Mouse (Mus musculus): ENCODE measurements around the gene Edf1. TPM values are rescaled to one million over a fixed set of nuclear protein-coding genes. Genes with fewer than 3 reads are reported as not detected.

Gene Edf1
- total RNA-seq, 2 experiments from 2014 or later: 179 to 182 TPM

GRCm38 (mm10) chr2:25560551-25560950 lies 2.9 kb downstream of the Edf1 start:
- no peak for DNase-seq (ENCODE audit: low spot score)

- DNase-seq (ENCODE audit: low spot score): no peak
Measured at GRCm38 (mm10) chr2:25561946-25562345, 4.3 kb downstream of the Edf1 start.

- DNase-seq (ENCODE audit: low spot score): no peak
Measured at GRCm38 (mm10) chr2:25565741-25566140, 8.1 kb downstream of the Edf1 start.

- DNase-seq (ENCODE audit: low spot score): no peak
Measured at GRCm38 (mm10) chr2:25566558-25566957, 8.9 kb downstream of the Edf1 start.

- DNase-seq (ENCODE audit: low spot score): no peak
Measured at GRCm38 (mm10) chr2:25568473-25569019, 10.9 kb downstream of the Edf1 start.

GRCm38 (mm10) chr2:25569323-25569722 lies 11.7 kb downstream of the Edf1 start:
- DNase-seq (ENCODE audit: low spot score): no peak

- DNase-seq (ENCODE audit: low spot score): no peak
Measured at GRCm38 (mm10) chr2:25571221-25571620, 13.6 kb downstream of the Edf1 start.

GRCm38 (mm10) chr2:25573068-25573467 lies 15.4 kb downstream of the Edf1 start:
- no peak for DNase-seq (ENCODE audit: low spot score)

GRCm38 (mm10) chr2:25574136-25574535 lies 16.5 kb downstream of the Edf1 start:
- DNase-seq (ENCODE audit: low spot score): no peak

GRCm38 (mm10) chr2:25574579-25575431 lies 17.2 kb downstream of the Edf1 start, which contains the start of the genes Mamdc4 and Phpt1:
Gene Mamdc4, minus strand, starts transcription at chr2:25574845.
Gene Phpt1, minus strand, starts transcription at chr2:25575224.
- peak; percentile 97 for DNase-seq (ENCODE audit: low spot score)

GRCm38 (mm10) chr2:25575432-25576027 lies 17.9 kb downstream of the Edf1 start:
- peak; percentile 32 for DNase-seq (ENCODE audit: low spot score)

GRCm38 (mm10) chr2:25576028-25576850 lies 18.6 kb downstream of the Edf1 start:
- no peak for DNase-seq (ENCODE audit: low spot score)

GRCm38 (mm10) chr2:25576965-25577891 lies 19.6 kb downstream of the Edf1 start:
- DNase-seq (ENCODE audit: low spot score): no peak

GRCm38 (mm10) chr2:25577951-25578795 lies 20.5 kb downstream of the Edf1 start:
- DNase-seq (ENCODE audit: low spot score): no peak

GRCm38 (mm10) chr2:25578796-25579736 lies 21.4 kb downstream of the Edf1 start:
- no peak for DNase-seq (ENCODE audit: low spot score)

GRCm38 (mm10) chr2:25579737-25580460 lies 22.3 kb downstream of the Edf1 start:
- DNase-seq (ENCODE audit: low spot score): no peak

GRCm38 (mm10) chr2:25580621-25581101 lies 23.0 kb downstream of the Edf1 start:
- DNase-seq (ENCODE audit: low spot score): no peak

Data from gastrocnemius, adult 18-20 months (tissue).